Mouse (Mus musculus): Measurements from ENCODE around the gene Celf1. TPM values are rescaled to one million over a fixed set of nuclear protein-coding genes. Genes with fewer than 3 reads are reported as not detected.
"Not testable (repeated sequence)": the region's sequence is repeated elsewhere in the genome, so short reads cannot be mapped to it uniquely, and the experiment has no call there.

Gene Celf1
- total RNA-seq, 2 experiments from 2014 or later = 74.7 to 87.0 TPM

DNA sequence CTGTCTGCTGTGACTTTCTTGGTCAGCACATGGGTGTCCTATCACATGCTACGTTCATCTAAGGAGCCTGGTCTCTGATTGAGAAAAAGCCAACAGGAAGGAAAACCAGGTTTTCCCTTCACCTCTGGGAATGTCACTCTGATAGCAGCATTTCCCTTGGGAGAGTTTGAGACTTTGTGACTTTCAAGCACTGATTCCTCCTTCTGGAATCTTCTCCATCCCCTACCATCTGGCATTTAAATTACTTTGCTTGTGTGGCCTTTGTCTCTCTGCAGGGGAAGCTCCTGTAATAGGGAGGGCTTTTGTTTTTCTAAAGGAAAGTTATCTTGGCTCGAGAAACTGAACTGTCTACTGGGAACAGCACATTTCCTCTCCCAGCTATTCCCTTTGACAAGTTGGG is 82.9 kb downstream of the Celf1 start:
- no peak for DNase-seq

DNA sequence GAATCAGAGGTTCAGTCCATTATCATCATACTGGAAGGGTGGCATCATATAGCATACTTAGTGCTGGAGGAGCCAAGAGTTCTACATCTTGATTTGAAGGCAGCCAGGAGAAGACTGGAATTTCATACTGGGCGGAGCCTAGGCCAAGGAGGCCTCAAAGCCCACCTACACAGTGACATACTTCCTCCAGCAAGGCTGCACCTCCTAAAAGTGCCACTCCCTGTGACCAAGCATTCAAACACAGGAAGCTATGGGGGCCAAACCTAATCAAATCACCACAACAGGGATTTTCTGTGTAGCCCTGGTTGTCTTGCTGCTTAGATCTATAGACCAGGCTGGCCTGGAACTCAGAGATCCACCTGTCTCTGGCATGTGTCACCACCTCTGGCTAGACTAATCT is 83.8 kb downstream of the Celf1 start:
- DNase-seq = no peak

DNA sequence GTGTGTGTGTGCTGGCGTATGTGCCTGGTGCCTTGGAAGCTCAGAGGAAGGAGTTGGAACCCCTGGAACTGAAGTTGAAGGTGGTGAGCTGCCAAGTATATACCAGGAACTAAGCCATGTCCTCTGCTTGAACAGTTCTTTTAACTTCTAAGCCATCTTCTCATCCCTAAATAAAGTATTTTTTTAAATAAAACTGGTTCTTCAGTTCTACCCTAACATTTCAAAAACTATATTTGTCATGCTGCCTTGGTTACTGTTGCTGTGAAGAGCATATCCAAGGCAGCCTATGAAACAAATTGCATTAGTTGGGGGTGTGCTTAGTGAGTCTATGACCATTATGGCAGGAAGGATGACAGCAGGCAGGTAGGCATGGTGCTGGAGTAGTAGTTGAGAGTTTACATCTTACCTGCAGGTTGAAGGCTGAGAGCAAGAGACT is 84.9 kb downstream of the Celf1 start:
- DNase-seq = no peak

DNA sequence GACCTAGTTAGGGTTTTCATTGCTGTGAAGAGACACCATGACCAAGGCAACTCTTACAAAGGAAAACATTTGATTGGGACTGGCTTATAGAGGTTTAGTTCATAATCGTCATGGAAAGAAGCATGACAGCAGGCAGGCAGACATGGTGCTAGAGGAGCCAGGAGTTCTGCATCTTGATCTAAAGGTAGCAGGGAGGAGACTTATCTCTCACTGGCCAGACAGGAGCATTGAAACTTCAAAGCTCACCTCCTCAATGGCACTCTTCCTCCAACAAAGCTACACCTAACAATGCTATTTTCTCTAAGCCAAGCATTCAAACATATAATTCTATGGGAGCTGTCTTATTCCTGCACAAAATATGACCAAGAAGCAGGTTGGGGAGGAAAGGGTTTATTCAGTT is 86.3 kb downstream of the Celf1 start:
- DNase-seq = no peak

DNA sequence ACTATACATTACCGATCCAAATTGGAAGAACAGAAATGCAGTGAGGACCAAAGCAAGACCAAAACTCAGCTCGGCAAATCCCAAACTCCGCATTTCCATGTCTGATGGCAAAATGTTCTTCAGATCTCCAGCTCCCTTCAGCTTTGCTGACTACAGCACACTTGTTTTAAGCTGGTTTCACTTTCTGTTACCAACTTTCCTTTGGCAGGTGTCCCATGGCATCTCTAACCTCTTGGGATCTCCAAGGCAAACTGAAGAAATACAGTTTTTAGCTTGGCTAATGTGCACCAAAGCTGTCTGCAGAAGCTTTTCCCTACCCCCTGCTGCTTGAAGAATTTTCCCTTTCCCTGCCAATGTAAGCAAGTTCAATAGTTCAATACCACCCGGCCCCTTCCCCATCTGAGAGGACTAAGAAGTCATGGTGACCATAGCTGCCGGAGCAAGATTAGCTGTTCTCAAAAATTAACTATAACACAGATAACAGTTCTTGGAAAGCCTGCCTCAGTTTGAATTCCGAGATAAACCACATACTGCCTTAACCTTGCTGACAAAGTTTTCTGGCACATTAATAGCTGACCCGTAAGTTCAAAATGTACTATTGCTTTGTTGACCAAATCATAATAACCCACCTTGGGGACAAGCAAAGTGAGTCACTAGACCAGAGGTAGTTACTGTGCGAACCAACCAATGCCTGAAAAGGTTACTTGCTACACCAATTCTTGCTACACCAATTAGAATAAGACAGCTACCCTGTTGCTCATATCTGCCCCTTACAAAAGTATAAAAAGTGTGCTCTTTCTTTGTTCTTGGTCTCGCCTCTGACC is 87.4 kb downstream of the Celf1 start:
- DNase-seq = peak; percentile 61

DNA sequence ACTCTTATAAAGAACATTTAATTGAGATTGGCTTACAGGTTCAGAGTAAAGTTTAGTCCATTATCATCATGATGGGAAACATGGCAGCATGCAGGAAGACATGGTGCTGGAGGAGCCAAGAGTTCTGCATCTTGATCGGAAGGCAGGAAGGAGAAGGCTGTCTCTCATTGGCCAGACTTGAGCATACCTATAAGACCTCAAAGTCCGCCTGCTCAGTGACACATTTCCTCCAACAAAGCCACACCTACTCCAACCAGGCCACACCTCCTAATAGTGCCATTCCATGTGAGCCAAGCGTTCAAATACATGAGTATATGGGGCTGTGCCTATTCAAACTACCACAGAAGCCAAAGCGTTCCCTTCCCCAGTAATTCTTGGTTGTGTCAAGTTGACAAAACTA is 91.0 kb downstream of the Celf1 start:
- DNase-seq = no peak

DNA sequence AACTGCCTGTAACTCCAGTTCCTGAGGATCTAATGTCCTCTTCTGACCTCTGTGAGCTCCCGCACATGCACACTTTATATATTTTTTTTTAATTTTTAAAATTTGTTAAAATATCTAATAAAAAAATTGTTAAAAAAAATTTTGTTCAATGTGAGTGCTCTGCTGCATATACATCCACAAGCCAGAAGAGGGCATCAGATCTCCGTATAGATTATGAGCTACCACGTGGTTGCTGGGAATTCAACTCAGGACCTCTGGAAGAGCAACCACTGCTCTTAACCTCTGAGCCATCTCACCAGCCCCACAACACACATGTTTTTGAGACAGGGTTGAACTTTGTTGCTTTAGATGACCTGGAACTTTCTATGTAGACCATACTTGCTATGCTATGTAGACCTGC is 92.8 kb downstream of the Celf1 start:
- DNase-seq = no peak

DNA sequence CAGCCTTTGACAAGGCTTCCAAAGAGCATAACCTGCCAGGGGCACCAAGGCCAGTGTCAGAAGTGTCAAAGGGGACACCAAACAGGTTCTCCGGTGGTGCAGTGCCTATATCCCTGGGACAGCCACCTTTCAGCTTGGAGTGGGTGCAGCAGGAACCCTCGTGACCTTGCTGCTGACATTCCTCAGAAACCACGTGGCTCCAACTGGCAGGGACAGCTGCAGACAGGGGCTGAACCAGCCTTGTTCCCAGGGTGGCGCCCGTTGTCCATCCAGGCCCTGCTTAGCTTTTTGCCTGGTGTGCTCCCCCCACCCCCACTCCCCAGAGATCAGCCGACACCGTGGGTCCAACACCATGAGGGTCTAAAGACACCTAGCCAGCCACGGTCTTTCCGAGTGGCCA is 95.2 kb downstream of the Celf1 start, which contains the start of gene Rapsn:
TSS of gene Rapsn (plus strand) at position 236 of the 400 bp plus-strand sequence.
- peak; percentile 67 for DNase-seq

DNA sequence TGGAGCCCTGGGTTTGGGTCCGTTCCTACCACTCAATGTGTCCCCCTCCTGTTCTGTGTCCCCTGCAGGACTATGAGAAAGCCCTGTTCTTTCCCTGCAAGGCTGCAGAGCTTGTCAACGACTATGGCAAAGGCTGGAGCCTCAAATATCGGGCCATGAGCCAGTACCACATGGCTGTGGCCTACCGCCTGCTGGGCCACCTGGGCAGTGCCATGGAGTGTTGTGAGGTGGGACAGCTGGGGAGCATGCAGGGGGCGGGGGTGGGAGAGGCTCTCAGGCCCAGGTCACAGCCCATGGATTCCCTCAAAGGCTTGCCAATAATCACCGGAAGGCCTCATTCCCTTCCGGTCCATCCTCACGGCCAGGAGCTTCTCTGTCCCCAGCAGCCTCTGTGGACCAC is 101.6 kb downstream of the Celf1 start:
- no peak for DNase-seq

DNA sequence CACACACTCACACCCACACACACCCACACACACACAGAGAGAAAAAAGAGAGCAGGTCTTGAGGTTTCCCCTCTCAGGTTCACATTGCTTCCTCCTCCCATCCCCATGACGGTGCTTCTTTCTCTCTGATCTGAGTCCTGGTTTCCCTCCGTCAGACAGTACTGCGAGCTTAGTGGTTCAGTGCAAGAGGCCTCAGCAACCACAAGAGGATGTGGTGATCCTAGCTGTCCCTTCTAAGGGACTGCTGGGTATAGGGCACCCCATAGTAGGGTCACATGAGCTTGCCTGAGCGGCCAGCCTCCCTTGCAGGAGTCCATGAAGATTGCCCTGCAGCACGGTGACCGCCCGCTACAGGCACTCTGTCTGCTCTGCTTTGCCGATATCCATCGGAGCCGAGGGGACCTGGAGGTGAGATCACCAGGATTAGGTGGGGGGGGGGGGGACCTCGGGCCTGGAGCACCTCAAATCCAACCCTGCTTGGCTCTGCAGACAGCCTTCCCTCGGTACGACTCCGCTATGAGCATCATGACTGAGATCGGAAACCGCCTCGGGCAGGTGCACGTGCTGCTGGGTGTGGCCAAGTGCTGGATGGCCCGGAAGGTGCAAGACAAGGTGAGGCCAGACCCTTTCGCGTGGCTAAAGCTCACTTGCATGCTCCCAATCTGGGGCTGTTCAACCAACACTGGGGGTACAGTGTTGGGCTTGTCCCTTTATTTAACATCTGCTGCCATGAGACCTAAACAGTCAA is 102.6 kb downstream of the Celf1 start:
- DNase-seq = no peak

DNA sequence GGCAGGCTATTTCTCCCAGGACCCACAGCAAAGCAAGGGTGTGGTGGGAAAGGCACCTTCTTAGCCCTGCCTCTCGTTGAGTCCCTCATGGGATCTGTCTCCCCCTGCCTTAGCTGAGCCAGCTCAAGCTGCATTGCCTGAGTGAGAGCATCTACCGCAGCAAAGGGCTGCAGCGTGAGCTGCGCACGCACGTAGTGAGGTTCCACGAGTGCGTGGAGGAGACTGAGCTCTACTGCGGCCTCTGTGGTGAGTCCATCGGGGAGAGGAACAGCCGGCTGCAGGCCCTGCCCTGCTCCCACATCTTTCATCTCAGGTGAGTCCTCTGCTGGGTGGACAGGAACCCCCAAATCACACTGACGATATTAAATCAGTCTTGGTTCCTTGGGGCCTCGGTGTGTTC is 104.5 kb downstream of the Celf1 start:
- no peak for DNase-seq

DNA sequence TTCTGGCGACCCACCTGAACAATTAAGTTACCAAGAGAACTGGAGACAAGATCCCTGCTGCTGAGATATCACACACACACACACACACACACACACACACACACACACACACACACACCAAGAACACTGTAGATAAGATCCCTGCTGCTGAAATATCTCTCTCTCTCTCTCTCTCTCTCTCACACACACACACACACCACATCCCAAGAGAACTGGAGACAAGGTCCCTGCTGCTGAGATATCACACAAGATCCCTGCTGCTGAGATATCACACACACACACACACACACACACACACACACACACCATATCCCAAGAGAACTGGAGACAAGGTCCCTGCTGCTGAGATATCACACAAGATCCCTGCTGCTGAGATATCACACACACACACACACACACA is 105.6 kb downstream of the Celf1 start:
- not testable (repeated sequence) for DNase-seq

DNA sequence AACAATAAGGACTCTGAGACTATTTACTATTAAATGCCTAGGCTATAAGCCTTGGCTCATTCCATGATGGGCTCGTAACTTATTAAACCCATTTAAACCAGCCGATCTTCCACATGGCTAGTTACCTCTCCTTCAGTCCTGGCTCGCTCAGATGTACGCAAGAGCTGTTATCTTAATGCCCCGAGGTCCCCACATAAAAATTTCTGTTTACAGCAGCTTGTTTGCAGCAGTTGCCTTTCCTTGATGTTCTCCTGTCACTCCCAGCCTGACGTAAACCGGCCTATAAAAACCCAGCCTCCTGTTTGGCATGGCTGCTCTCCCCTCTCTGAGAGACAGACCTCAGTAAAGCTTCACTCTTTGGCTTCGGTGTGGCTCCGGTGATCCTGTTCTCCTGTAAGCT is 107.2 kb downstream of the Celf1 start:
- no peak for DNase-seq

DNA sequence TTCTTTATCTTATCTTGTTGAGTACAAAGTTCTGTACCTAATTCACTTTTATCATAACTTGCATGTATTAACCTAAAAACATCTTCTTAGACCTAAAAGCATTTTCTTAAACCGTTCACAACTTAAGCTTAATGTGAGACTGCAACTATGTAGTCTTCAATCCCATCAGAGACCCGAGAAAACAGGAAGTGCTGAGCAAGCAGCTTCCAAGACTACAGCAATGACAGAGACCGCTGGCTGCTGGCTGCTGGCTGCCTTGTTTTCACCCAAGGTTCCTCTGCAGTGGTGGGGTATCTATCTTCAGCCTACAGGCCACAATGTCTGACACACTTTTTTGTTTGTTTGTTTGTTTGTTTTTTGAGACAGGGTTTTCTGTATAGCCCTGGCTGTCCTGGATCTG is 111.7 kb downstream of the Celf1 start:
- DNase-seq = no peak

DNA sequence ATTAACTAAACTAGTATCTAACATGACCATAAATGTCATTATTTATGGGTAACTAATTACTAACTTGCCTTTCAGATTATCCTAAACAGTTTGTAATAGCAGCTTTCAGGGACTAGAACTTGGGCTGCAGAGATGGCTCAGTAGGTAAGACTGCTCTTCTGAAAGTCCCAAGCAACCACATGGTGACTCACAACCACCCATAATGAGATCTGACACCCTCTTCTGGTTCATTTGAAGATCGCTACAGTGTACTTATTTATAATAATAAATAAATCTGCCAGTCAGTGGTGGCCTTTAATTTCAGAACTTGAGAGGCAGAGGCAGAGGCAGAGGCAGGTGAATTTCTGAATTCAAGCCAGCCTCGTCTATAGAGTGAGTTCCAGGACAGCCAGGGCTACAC is 112.6 kb downstream of the Celf1 start:
- DNase-seq = no peak

DNA sequence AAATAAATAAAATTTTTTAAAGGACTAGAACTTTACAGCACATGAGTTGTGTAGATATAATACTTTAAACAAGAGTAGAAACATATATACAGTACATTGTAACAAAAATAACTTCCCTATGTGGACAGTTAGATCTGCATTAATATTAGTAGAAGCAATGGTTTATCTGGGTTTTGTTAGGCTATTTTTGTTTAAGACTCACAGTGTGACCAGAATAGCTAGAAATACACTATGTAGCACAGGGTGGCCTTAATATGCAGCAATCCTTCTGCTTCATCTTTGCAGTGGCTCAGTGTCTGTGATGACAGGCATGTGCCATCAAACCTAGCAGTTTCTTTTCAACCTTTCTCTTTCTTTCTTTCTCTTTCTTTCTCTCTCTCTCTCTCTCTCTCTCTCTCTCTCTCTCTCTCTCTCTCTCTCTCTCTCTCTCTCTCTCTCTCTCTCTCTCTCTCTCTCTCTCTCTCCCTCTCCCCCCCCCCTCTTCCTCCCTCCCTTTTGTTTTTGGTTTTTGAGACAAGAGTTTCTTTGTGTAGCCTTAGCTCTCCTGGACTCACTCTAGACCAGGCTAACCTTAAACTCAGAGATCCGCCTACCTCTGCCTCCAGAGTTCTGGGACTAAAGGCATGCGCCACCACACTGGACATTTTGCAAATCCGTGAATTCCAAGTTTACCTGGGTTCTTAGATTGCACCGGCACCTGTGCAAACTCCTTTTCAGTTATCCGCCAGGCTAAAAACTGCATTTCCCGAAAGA is 113.2 kb downstream of the Celf1 start:
- DNase-seq = no peak

DNA sequence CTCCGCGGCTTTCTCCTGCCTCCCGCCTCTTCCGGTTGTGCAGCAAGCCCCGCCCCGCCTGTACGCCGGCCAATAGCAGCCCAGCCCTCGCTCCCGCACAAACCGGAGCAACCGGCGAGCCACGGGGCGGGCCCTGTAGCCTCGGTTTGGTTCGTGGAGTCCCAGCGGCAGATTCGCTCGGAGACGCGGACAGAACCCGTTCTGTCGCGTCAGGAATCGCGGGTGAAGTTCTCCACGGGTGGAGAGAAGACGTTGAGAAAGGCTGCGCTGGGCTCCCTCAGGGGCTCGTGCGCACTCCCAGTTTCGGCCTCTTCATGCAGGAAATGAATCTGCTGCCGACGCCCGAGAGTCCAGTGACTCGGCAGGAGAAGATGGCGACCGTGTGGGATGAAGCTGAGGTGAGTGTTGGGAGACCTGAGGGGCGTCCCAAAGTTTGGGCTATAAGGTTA is 113.8 kb downstream of the Celf1 start, which contains the start of gene Psmc3:
TSS of gene Psmc3 (plus strand) at position 76 of the 449 bp plus-strand sequence.
- DNase-seq = peak; percentile 98

DNA sequence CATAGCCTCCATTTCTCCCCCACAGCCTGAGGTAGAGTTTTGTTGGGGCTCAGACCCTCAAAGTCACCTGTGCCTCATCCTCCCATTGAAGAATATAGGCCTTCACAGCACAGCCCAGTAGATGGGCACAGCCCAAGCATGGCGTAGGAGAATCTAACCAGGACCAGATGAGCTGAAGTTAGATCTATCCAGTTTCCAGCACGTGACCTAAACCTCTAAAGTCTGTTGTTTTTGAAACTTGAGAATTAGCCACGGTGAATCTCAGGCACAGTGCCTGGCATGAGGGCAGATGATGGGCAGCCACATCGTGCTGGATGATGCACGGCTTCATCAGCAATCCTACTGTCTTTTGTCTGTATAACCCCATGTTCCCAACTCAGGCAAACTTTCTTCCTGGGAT is 118.3 kb downstream of the Celf1 start:
- DNase-seq = no peak

DNA sequence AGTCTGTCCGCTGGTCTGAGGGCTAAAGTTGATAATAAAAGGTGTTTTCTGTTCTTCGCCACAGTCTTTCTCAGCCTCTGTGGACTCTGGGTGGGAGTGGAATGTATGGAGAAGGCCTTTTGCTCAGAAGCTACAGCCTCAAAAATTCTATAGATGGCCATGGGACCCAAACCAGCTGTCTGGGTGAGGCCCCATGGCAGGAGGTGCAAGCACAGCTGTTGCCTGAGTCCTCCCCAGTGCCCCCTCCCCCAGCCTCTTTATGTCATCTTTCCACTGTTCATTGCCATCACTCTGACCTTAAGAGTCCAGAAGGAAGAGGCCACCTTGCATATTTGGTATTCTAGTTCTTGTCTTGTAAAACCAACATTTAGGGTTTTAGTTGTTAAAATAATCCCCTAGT is 119.2 kb downstream of the Celf1 start:
- no peak for DNase-seq

DNA sequence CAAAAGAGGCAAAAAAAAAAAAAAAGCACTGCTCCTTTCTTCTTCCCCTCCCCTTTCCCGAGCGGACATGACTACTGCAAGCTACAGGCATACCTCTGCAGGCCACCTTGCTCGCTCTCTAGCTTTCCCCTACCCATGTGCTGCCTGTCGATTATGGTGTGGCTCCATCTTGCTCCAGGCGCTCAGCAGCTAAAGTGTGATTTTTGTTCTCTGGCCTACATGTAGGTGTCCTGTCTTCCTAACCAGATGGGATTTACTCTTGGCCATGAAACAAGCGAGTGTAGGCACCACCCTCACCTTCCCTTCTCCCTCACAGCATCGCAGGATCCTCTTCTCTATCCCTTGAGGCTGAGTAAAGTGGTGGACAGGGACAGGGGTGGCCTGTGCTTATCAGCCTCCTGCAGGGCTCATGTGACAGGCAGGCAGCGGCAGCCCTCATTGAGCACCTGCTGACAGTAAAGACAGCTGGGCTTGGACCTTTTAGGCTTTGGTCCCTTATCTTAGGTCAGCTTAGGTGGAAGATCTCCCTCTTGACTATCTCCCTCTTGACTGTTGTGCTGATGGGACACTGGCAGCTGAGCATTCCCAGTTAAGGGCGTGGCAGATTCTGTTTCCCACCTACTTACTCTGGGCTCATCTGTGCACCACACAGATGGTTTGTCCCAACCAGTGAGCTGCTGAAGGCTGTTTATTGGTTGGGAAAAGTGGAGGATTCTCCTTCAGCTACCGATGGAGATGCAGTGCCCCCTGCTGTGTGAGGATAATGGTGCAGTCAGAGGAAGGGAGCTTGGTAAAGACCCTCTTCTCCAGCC is 120.6 kb downstream of the Celf1 start:
- peak; percentile 60 for DNase-seq

DNA sequence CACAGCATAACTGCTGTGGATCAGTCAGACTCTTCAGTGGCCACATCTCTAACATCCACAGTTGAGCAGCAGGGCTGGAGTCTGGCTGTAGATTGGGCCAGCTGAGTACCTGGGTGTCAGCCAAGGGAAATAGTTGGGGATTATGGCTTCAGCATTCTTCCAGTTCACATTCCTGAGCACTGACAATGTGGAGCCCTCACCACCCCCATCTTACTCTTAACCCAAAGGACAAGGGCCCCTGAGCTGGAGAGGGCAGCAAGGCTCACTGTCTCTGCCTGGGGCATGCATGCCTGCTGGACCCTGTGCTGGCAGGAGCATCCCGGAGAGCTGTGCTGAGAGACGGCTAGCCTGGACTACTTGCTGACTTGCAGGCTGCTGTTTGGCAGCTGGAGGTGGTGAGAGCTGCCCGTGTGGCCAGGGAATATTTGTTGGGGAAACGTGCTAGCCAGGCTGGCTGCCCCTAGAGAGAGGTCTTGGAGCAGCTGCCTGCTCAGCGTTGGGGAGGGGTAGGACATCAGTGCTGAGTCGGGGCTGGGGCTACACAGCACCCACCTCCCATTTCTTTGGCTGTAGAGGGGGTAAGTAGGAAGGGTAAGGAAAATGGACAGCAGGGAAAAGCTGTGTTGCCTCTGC is 121.8 kb downstream of the Celf1 start:
- no peak for DNase-seq
